Mouse (Mus musculus): ENCODE measurements around the gene Rnf167. TPM values are rescaled to one million over a fixed set of nuclear protein-coding genes. Genes with fewer than 3 reads are reported as not detected.
A peak's percentile ranks its signal among the peaks of the same experiment; 100 is the strongest.

Gene Rnf167
- polyA plus RNA-seq, 1 experiment from 2014 or later, result 113 TPM

GRCm38 (mm10) chr11:70643051-70643450, 4.0 kb upstream of the Rnf167 start:
- Histone ChIP-seq H3K36me3 (ENCODE audit: insufficient read depth, low read length) (peaks cover 16% of the 10 kb centered on the region), H3K4me3 (replicated peaks; ENCODE audit: low read depth, low read length) (no peak overlapping the region), H3K9ac (ENCODE audit: low read depth, low read length) (no peak overlapping the region), H3K4me1 (replicated peaks; ENCODE audit: insufficient read depth, low read length) (peaks cover 8% of the 10 kb centered on the region; the same call in 1 of the 2 replicates), H3K27ac (no peak overlapping the region), H3K9me3 (replicated peaks; ENCODE audit: low read length) (no peaks in the 10 kb centered on the region), H3K27me3 (ENCODE audit: insufficient read depth, low read length) (no peaks in the 10 kb centered on the region), H3K4me2 (ENCODE audit: low read length) (no peak overlapping the region)
- no peak for TF ChIP-seq CTCF (IDR thresholded peaks at IDR 0.05; ENCODE audit: low read depth)
- no peak for DNase-seq (ENCODE audit: low spot score)
- 90% methylated on average over 6 of the region's 6 CpGs for WGBS
- ATAC-seq (replicated peaks; ENCODE audit: low FRiP score, low read depth), result no peak

DNA sequence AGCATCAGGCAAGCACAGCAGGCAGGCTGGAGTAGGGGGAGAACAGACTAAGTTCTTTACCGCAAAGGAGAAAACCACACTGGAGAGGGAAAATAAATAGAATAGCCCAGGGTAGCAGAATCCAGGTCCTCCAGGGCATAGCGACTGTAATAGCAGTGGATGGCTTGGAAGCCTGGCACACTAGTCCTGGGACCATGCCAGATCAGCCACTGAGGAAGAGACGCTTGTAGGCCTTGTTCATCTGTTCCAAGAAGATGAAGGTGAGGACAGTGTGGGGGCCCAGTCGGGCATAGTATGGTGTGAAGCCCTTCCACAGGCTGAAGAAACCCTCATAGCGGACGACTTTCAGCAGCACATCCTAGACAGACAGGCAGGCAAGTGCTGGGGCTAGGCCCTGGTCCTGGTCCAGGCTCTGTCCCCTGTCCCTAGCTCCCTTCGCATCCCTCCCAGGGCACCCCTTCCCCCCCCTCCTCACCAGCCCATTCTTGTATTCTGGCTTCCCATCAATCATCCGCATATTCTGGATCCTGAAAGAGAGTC, 2.4 kb upstream of the Rnf167 start:
- no peak overlapping the region for H3K27ac ChIP-seq
- no peak for TF ChIP-seq CTCF (IDR thresholded peaks at IDR 0.05; ENCODE audit: low read depth)
- peaks cover 29% of the 10 kb centered on the region for H3K36me3 ChIP-seq (ENCODE audit: insufficient read depth, low read length)
- H3K4me2 ChIP-seq (ENCODE audit: low read length), result no peak overlapping the region
- no peak for ATAC-seq (replicated peaks; ENCODE audit: low FRiP score, low read depth)
- WGBS, result 97% methylated on average over 8 of the region's 8 CpGs
- no peak overlapping the region for H3K9ac ChIP-seq (ENCODE audit: low read depth, low read length)
- H3K4me1 ChIP-seq (replicated peaks; ENCODE audit: insufficient read depth, low read length), result peaks cover 8% of the 10 kb centered on the region; the same call in 1 of the 2 replicates
- no peaks in the 10 kb centered on the region for H3K9me3 ChIP-seq (replicated peaks; ENCODE audit: low read length)
- DNase-seq (ENCODE audit: low spot score), result no peak
- H3K4me3 ChIP-seq (replicated peaks; ENCODE audit: low read depth, low read length), result no peak overlapping the region
- no peaks in the 10 kb centered on the region for H3K27me3 ChIP-seq (ENCODE audit: insufficient read depth, low read length)

- ATAC-seq (replicated peaks; ENCODE audit: low FRiP score, low read depth), result no peak
- peaks cover 39% of the 10 kb centered on the region for H3K36me3 ChIP-seq (ENCODE audit: insufficient read depth, low read length)
Observed at GRCm38 (mm10) chr11:70645461-70646258, 1.4 kb upstream of the Rnf167 start.

DNA sequence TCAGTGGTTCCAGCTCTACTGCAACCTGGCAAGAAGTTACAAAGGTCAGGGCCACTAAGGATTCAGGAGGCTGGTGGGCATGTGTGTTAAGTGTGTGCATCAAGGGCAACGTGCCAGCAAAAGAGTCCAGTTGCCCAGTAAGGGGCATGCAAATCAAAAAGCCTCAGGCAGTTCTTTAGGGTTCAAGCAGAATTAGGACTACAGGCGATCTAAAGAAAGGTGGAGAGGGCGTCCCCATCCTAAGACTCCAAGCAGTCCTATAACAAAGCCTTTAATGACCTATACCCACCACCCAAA, 828 bp upstream of the Rnf167 start:
- peak overlapping the region; percentile 89 for H3K27ac ChIP-seq
- H3K36me3 ChIP-seq (ENCODE audit: insufficient read depth, low read length), result peaks cover 44% of the 10 kb centered on the region
- no peak for TF ChIP-seq CTCF (IDR thresholded peaks at IDR 0.05; ENCODE audit: low read depth)
- ATAC-seq (replicated peaks; ENCODE audit: low FRiP score, low read depth) (peak; percentile 2), DNase-seq (ENCODE audit: low spot score) (no peak)
- peak overlapping the region; percentile 78 for H3K4me3 ChIP-seq (replicated peaks; ENCODE audit: low read depth, low read length)
- WGBS, result 7% methylated on average over 3 of the region's 3 CpGs
- no peaks in the 10 kb centered on the region for H3K27me3 ChIP-seq (ENCODE audit: insufficient read depth, low read length)
- peak overlapping the region; percentile 84 for H3K9ac ChIP-seq (ENCODE audit: low read depth, low read length)
- H3K9me3 ChIP-seq (replicated peaks; ENCODE audit: low read length), result no peaks in the 10 kb centered on the region
- H3K4me2 ChIP-seq (ENCODE audit: low read length), result peak overlapping the region; percentile 75
- peaks cover 8% of the 10 kb centered on the region; the same call in 1 of the 2 replicates for H3K4me1 ChIP-seq (replicated peaks; ENCODE audit: insufficient read depth, low read length)

More at GRCm38 (mm10) chr11:70645461-70646258, 1.4 kb upstream of the Rnf167 start:
- TF ChIP-seq CTCF (IDR thresholded peaks at IDR 0.05; ENCODE audit: low read depth), result no peak
- Histone ChIP-seq H3K4me2 (ENCODE audit: low read length) (peak overlapping the region; percentile 75), H3K27ac (peak overlapping the region; percentile 89), H3K4me1 (replicated peaks; ENCODE audit: insufficient read depth, low read length) (peaks cover 8% of the 10 kb centered on the region; the same call in 1 of the 2 replicates), H3K9me3 (replicated peaks; ENCODE audit: low read length) (no peaks in the 10 kb centered on the region), H3K9ac (ENCODE audit: low read depth, low read length) (peak overlapping the region; percentile 84), H3K27me3 (ENCODE audit: insufficient read depth, low read length) (no peaks in the 10 kb centered on the region), H3K4me3 (replicated peaks; ENCODE audit: low read depth, low read length) (peak overlapping the region; percentile 78)
- DNase-seq (ENCODE audit: low spot score), result no peak
- 88% methylated on average over 12 of the region's 12 CpGs for WGBS

GRCm38 (mm10) chr11:70647716-70648420, 833 bp downstream of the Rnf167 start:
- DNase-seq (ENCODE audit: low spot score) (no peak), ATAC-seq (replicated peaks; ENCODE audit: low FRiP score, low read depth) (no peak)
- TF ChIP-seq CTCF (IDR thresholded peaks at IDR 0.05; ENCODE audit: low read depth), result no peak
- H3K36me3 ChIP-seq (ENCODE audit: insufficient read depth, low read length), result peaks cover 55% of the 10 kb centered on the region
- H3K4me1 ChIP-seq (replicated peaks; ENCODE audit: insufficient read depth, low read length), result peaks cover 19% of the 10 kb centered on the region; the same call in 1 of the 2 replicates
- H3K9me3 ChIP-seq (replicated peaks; ENCODE audit: low read length), result no peaks in the 10 kb centered on the region
- H3K4me3 ChIP-seq (replicated peaks; ENCODE audit: low read depth, low read length), result peak overlapping the region; percentile 78
- no peaks in the 10 kb centered on the region for H3K27me3 ChIP-seq (ENCODE audit: insufficient read depth, low read length)
- peak overlapping the region; percentile 99 for H3K4me2 ChIP-seq (ENCODE audit: low read length)
- 4% methylated on average over 28 of the region's 28 CpGs for WGBS
- peak overlapping the region; percentile 90 for H3K9ac ChIP-seq (ENCODE audit: low read depth, low read length)
- H3K27ac ChIP-seq, result peak overlapping the region; percentile 90

GRCm38 (mm10) chr11:70648512-70648911, 1.5 kb downstream of the Rnf167 start:
- 64% methylated on average over 4 of the region's 4 CpGs for WGBS
- no peak for ATAC-seq (replicated peaks; ENCODE audit: low FRiP score, low read depth)
- peaks cover 20% of the 10 kb centered on the region; the same call in 1 of the 2 replicates for H3K4me1 ChIP-seq (replicated peaks; ENCODE audit: insufficient read depth, low read length)

More at GRCm38 (mm10) chr11:70648512-70648911, 1.5 kb downstream of the Rnf167 start:
- Histone ChIP-seq H3K9ac (ENCODE audit: low read depth, low read length) (peak overlapping the region; percentile 90), H3K9me3 (replicated peaks; ENCODE audit: low read length) (no peaks in the 10 kb centered on the region), H3K4me3 (replicated peaks; ENCODE audit: low read depth, low read length) (peak overlapping the region; percentile 78), H3K4me2 (ENCODE audit: low read length) (peak overlapping the region; percentile 99), H3K27ac (peak overlapping the region; percentile 90; the same call in 1 of the 2 replicates), H3K36me3 (ENCODE audit: insufficient read depth, low read length) (peaks cover 55% of the 10 kb centered on the region), H3K27me3 (ENCODE audit: insufficient read depth, low read length) (no peaks in the 10 kb centered on the region)
- no peak for TF ChIP-seq CTCF (IDR thresholded peaks at IDR 0.05; ENCODE audit: low read depth)
- DNase-seq (ENCODE audit: low spot score), result no peak

Data from kidney, postnatal 0 days (tissue).